Mouse (Mus musculus) stomach, embryonic 16.5 days (tissue): ENCODE measurements around the gene Cobl. TPM values are rescaled to one million over a fixed set of nuclear protein-coding genes. Genes with fewer than 3 reads are reported as not detected.

ENCODE experiments used
- ATAC-seq: fragments of 200-750 bp; cut with Nextera tagmentation; 2 replicates; pipeline ENCODE4 v1.8.0; 2017; ENCODE audit warnings: moderate number of reproducible peaks, moderate TSS enrichment; ENCODE audit not compliant: insufficient read depth, low FRiP score
- H3K27ac ChIP-seq: fragments of 300-500 bp; sonication (generic); 2 replicates; pipeline ENCODE4 v1.5.1; 2014; ENCODE audit warnings: low read length
- H3K27me3 ChIP-seq: fragments of 300-500 bp; sonication (generic); 2 replicates; pipeline ENCODE4 v1.6.1; 2014; ENCODE audit warnings: low read length, control low read depth, mixed read lengths; ENCODE audit not compliant: control insufficient read depth, insufficient read depth
- H3K36me3 ChIP-seq: fragments of 300-500 bp; sonication (generic); 2 replicates; pipeline ENCODE4 v1.6.1; 2014; ENCODE audit warnings: low read length; ENCODE audit not compliant: control insufficient read depth, insufficient read depth
- H3K4me1 ChIP-seq: fragments of 300-500 bp; sonication (generic); 2 replicates; pipeline ENCODE4 v1.6.1; 2014; ENCODE audit warnings: low read length, control low read depth, mixed read lengths; ENCODE audit not compliant: control insufficient read depth, insufficient read depth
- H3K4me2 ChIP-seq: fragments of 300-500 bp; sonication (generic); 2 replicates; pipeline ENCODE4 v1.6.1; 2014; ENCODE audit warnings: low read depth, low read length, mixed read lengths
- H3K4me3 ChIP-seq: fragments of 300-500 bp; sonication (generic); replicated peaks from 2 replicates; pipeline ENCODE4 v1.5.1; 2014; ENCODE audit warnings: mild to moderate bottlenecking, low read length
- H3K9ac ChIP-seq: fragments of 300-500 bp; sonication (generic); 2 replicates; pipeline ENCODE4 v1.6.1; 2014; ENCODE audit warnings: low read length
- H3K9me3 ChIP-seq: fragments of 300-500 bp; sonication (generic); replicated peaks from 2 replicates; pipeline ENCODE4 v1.6.1; 2016; ENCODE audit warnings: low read length, control low read depth; ENCODE audit not compliant: control insufficient read depth
- WGBS: fragments of 180-500 bp; shearing (Covaris S2); extraction: QIAGEN DNeasy Blood & Tissue Kit; methylation state at CpG from one replicate; pipeline ENCODE4 v1.1.7; 2014; 5-methylcytosine and 5-hydroxymethylcytosine counted together
- polyA plus RNA-seq: library from polyadenylated mRNA; unstranded; fragments of >200 nt; fragmentation: Nextera tagmentation; extraction: Ambion mirVana; gene quantifications from 2 replicates; pipeline ENCODE4 v1.2.1, GENCODE M21; 2015

The Cobl gene
- polyA plus RNA-seq, 1 experiment from 2014 or later, result 15.4 TPM

DNA sequence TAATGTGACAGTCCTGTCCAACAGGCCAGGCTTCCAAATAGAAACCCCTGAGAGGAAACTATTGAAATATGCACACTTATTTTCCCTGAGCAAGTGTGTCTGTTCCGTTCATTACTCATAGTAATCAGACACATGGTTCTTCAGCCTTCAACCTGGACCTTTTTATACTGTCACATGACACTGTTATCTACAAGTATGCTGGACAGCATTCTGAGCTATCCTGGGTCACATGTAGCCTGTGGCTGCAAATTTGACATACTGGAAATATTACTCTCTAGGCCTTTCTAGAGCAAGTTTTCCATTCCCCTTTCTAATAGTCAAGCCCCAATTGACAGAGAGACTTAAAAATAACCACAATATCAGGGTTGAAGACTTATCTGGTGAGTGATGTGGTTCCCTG is 247.9 kb downstream of the Cobl start:
- Histone ChIP-seq H3K9me3 (no peaks in the 10 kb centered on the region), H3K9ac (no peak overlapping the region), H3K27me3 (no peaks in the 10 kb centered on the region), H3K27ac (no peak overlapping the region), H3K36me3 (no peaks in the 10 kb centered on the region), H3K4me3 (no peak overlapping the region), H3K4me2 (no peak overlapping the region), H3K4me1 (no peaks in the 10 kb centered on the region)
- WGBS, result 83% methylated on average over 1 of the region's 1 CpGs
- no peak for ATAC-seq

GRCm38 (mm10) chr11:12215582-12215981 is 249.2 kb downstream of the Cobl start:
- no peak for ATAC-seq
- Histone ChIP-seq H3K27me3 (no peaks in the 10 kb centered on the region), H3K4me3 (no peak overlapping the region), H3K9me3 (no peaks in the 10 kb centered on the region), H3K9ac (no peak overlapping the region), H3K27ac (no peak overlapping the region), H3K4me2 (no peak overlapping the region), H3K4me1 (no peaks in the 10 kb centered on the region), H3K36me3 (no peaks in the 10 kb centered on the region)
- 74% methylated on average over 1 of the region's 1 CpGs for WGBS

DNA sequence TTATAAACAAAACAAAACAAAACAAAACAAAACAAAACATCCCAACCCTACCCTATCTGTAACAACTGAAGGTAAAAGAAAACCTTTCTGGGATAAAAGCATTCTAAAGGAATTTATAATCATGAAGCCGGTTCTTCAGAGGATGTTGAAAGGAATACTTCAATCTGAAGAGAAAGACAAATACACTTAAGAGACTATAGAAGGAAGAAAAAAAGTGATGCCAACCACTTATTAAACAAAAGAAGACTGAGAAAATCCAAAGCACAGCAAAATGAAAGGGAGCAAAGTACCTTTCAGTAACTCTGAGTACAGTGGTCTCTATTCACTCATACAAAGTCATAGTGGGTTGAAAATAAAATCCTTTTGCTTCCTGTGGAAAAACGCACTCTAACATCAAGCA is 256.2 kb downstream of the Cobl start:
- Histone ChIP-seq H3K9ac (no peak overlapping the region), H3K9me3 (no peaks in the 10 kb centered on the region), H3K4me1 (peaks cover 4% of the 10 kb centered on the region; the same call in 1 of the 2 replicates), H3K4me3 (no peak overlapping the region), H3K36me3 (no peaks in the 10 kb centered on the region), H3K4me2 (no peak overlapping the region), H3K27me3 (no peaks in the 10 kb centered on the region), H3K27ac (no peak overlapping the region)
- no peak for ATAC-seq
- 77% methylated on average over 2 of the region's 2 CpGs for WGBS

DNA sequence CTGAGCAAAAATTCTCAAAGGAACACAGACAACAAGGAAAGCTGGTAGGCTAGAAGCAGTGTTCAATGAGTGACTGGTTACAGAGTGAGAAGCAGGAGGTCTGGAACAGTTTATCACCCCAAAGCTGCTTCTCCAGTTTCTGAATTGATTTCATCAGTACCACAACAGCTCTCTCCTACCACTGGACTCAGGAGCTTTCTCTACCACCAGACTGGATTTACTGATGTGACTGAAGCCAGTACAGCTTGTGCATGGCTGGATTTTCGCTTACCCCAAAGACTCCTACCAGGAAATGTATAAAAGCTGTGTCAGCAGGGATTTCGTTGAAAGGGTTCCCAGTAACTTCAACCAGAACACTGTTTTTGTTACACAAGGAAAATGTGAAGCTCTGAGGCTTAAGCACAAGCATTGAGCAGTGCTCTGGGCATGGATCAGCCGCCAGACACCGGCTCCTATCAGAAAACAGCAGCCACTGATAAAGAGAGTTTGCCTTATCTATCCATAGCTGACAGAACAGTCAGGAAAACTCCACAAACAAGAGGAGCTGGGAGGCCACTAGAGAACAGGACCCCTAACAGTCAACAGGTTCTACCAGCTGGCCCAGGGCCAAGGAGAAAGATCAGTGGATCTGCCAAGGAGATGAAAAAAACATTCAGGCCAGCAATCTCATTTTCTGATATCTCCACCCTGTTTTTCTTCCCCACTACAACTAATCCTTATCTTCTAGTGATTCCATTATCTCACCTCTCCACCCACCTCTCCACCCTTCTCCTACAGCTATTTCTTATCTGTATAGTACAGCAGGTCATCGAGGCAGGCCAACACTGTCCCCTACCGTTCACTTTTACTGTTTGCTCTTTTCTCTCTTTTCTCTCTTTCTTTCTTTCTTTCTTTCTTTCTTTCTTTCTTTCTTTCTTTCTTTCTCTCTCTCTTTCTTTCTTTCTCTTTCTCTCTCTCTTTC is 259.3 kb downstream of the Cobl start:
- Histone ChIP-seq H3K36me3 (no peaks in the 10 kb centered on the region), H3K4me3 (no peak overlapping the region), H3K9ac (no peak overlapping the region), H3K27me3 (no peaks in the 10 kb centered on the region), H3K9me3 (no peaks in the 10 kb centered on the region), H3K27ac (no peak overlapping the region), H3K4me1 (peaks cover 4% of the 10 kb centered on the region; the same call in 1 of the 2 replicates), H3K4me2 (no peak overlapping the region)
- WGBS, result 28% methylated on average over 6 of the region's 6 CpGs
- peak; percentile 76 for ATAC-seq

DNA sequence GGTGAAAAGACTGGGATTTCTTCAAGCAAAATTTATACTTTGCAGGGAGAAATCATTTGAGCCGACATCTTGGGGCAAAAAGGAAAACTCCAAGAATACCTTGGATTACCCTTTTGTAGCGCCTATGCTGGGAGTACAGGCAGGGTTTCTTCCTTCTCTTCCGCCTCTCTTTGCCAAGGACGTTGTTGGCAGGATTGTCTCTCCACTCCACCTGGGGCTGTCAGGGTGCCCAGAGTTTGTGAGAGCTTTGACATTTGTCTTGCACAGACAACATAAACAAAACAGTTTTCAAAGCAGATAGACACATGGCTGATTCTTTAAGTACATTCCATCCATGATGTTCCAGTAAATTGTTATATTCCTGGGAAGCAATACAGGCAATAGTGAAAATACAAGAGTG is 265.3 kb downstream of the Cobl start:
- no peaks in the 10 kb centered on the region for H3K36me3 ChIP-seq
- no peak overlapping the region for H3K4me3 ChIP-seq
- no peaks in the 10 kb centered on the region for H3K4me1 ChIP-seq
- no peak overlapping the region for H3K9ac ChIP-seq
- no peak for ATAC-seq
- no peak overlapping the region for H3K27ac ChIP-seq
- H3K27me3 ChIP-seq, result no peaks in the 10 kb centered on the region
- WGBS, result 81% methylated on average over 4 of the region's 4 CpGs
- no peaks in the 10 kb centered on the region for H3K9me3 ChIP-seq
- no peak overlapping the region for H3K4me2 ChIP-seq

GRCm38 (mm10) chr11:12198700-12199349 is 265.9 kb downstream of the Cobl start:
- Histone ChIP-seq H3K4me3 (no peak overlapping the region), H3K4me2 (no peak overlapping the region), H3K9me3 (no peaks in the 10 kb centered on the region), H3K4me1 (no peaks in the 10 kb centered on the region), H3K27ac (no peak overlapping the region), H3K27me3 (no peaks in the 10 kb centered on the region), H3K36me3 (no peaks in the 10 kb centered on the region), H3K9ac (no peak overlapping the region)
- WGBS, result 87% methylated on average over 6 of the region's 6 CpGs
- ATAC-seq, result no peak

DNA sequence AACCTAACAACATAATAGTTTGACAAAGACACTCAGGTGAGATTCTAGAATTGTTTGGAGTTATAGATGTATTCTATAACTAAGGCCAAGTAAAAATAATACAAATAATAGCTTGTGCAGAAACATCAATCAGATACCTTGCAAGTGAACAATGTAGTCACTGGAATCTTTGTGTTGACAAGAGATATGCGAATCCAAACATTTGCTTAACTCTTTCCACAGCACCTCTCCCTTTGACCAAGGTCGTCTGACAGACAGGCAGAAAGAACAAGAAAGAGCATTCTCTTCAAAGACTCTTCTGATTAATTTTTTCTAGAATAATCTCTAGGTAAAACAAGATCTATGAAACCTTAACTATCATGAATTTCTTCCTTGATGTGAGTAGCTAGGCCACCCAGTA is 266.7 kb downstream of the Cobl start:
- Histone ChIP-seq H3K4me2 (no peak overlapping the region), H3K4me3 (no peak overlapping the region), H3K36me3 (no peaks in the 10 kb centered on the region), H3K9ac (no peak overlapping the region), H3K27ac (no peak overlapping the region), H3K4me1 (no peaks in the 10 kb centered on the region), H3K9me3 (no peaks in the 10 kb centered on the region), H3K27me3 (no peaks in the 10 kb centered on the region)
- WGBS, result 55% methylated on average over 2 of the region's 2 CpGs
- no peak for ATAC-seq

DNA sequence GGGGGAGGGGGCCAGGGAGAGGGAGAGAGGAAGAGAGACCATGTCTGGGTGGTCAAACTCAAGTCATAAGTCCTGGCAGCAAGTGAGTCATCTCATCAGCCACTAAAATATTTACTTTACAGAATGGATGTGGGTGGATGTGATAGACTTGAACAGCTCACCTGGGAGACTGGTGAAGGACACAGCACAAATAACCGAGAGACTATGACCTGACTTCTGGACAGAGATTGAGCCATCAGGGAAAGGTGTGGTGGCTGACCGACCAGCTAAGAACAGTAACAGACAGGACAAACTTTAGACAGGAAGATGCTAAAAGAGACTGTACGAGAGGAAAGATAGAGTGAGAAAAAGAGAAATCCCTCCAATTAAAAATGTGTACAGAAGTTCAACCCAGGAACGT is 267.2 kb downstream of the Cobl start:
- H3K36me3 ChIP-seq, result no peaks in the 10 kb centered on the region
- H3K27ac ChIP-seq, result no peak overlapping the region
- H3K4me3 ChIP-seq, result no peak overlapping the region
- H3K9ac ChIP-seq, result no peak overlapping the region
- no peak for ATAC-seq
- WGBS, result 64% methylated on average over 4 of the region's 4 CpGs
- no peaks in the 10 kb centered on the region for H3K9me3 ChIP-seq
- no peaks in the 10 kb centered on the region for H3K4me1 ChIP-seq
- no peaks in the 10 kb centered on the region for H3K27me3 ChIP-seq
- H3K4me2 ChIP-seq, result no peak overlapping the region

DNA sequence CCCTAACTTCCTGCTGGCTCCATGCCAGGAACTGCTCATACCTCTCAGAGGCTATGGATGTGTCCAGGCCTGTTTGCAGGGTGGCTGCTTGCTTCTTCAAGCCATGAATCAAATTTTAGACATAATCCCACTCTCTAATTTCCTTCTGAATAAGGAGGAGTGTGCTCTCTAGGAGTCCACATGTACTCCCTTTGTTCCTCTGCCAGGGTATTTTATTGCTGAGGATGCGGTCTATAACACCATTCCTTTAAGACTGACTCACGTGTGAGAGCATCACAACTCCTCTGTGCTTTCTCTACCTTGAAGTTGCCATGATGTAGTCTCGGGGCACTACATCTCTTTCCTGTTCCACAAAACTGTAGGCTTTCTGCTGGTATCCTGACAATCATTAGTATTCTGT is 269.4 kb downstream of the Cobl start:
- H3K4me2 ChIP-seq, result no peak overlapping the region
- H3K9ac ChIP-seq, result no peak overlapping the region
- H3K27ac ChIP-seq, result no peak overlapping the region
- no peaks in the 10 kb centered on the region for H3K36me3 ChIP-seq
- no peaks in the 10 kb centered on the region for H3K27me3 ChIP-seq
- no peak overlapping the region for H3K4me3 ChIP-seq
- no peaks in the 10 kb centered on the region for H3K4me1 ChIP-seq
- no peaks in the 10 kb centered on the region for H3K9me3 ChIP-seq
- ATAC-seq, result 0 out of 2 replicates have a peak, but pooled peaks have one; percentile 13
- WGBS, result 73% methylated on average over 3 of the region's 3 CpGs
